Mouse (Mus musculus) ES-Bruce4 (cell line): Measurements from ENCODE around the gene Gm20431.

Experiments
- CTCF ChIP-seq: IDR thresholded peaks from one replicate; pipeline ENCODE4 v1.8.1; 2011; ENCODE audit warnings: low read depth, low read length
- EP300 ChIP-seq: IDR thresholded peaks from 2 replicates; pipeline ENCODE4 v1.6.1; 2011; ENCODE audit warnings: low read depth, low read length; ENCODE audit not compliant: insufficient read depth
- POLR2A ChIP-seq: IDR thresholded peaks from one replicate; pipeline ENCODE4 v1.8.1; 2011; ENCODE audit warnings: low read length; ENCODE audit not compliant: insufficient read depth

GRCm38 (mm10) chr2:167706183-167706939 lies 45.1 kb upstream of the Gm20431 start:
- no peak for TF ChIP-seq CTCF
- TF ChIP-seq POLR2A: no peak
- no peak for TF ChIP-seq EP300
